Comparison of ENCODE assay signal across 30 mouse cellular contexts in genomic region chr9:89858005-89858404, GRCm38 (mm10). TPM values are rescaled to one million over a fixed set of nuclear protein-coding genes. Genes with fewer than 3 reads are reported as not detected.
A peak's percentile ranks its signal among the peaks of the same experiment; 100 is the strongest.
DNase-seq lines count a peak whose midpoint lies in the region; ATAC-seq and TF ChIP-seq lines count a peak whose summit lies in the region.
"Had no signal": no experiment of that assay in that cellular context is flagged by ENCODE, and none has a peak within 500 bp of the region (broad histone marks: within the 10 kb centered on the region; RNA-seq: fewer than 3 reads in every experiment).

No protein-coding gene starts in this region.

- no peak for DNase-seq in frontal cortex, postnatal 25 days (ENCODE audit: low spot score in 2 of 2)
- DNase-seq in brain, adult 2 months (ENCODE audit: low read depth, low spot score): peak; percentile 64
- peak; percentile 55 for DNase-seq in midbrain, postnatal 0 days (ENCODE audit: low spot score)
- DNase-seq: adrenal gland, adult 2 months; adrenal gland, postnatal 36 days; cerebellum, adult 11 months; cerebellum, adult 9-10 months; cerebellum, postnatal 36 days; heart, adult 2 months; heart, postnatal 4 days; kidney, adult 9 months; kidney, postnatal 10 days; lung, embryonic 14.5 days; lung, postnatal 14 days; thymus, adult 2 months; thymus, postnatal 4 days had no signal

- no peaks in the 10 kb centered on the region for H3K36me3 ChIP-seq in midbrain, embryonic 12.5 days
- H3K36me3 ChIP-seq in midbrain, embryonic 13.5 days: no peaks in the 10 kb centered on the region
- no peaks in the 10 kb centered on the region for H3K36me3 ChIP-seq in midbrain, postnatal 0 days (ENCODE audit: insufficient read depth, low read length)
- H3K36me3 ChIP-seq: heart, embryonic 12.5 days; limb, embryonic 12.5 days; liver, embryonic 15.5 days; neural tube, embryonic 13.5 days had no signal

- H3K27me3 ChIP-seq in midbrain, embryonic 12.5 days: no peaks in the 10 kb centered on the region
- no peaks in the 10 kb centered on the region for H3K27me3 ChIP-seq in midbrain, embryonic 13.5 days
- H3K27me3 ChIP-seq in midbrain, postnatal 0 days (ENCODE audit: insufficient read depth, low read length): no peaks in the 10 kb centered on the region
- H3K27me3 ChIP-seq: limb, embryonic 12.5 days; liver, embryonic 15.5 days; neural tube, embryonic 13.5 days had no signal

- H3K9me3 ChIP-seq in midbrain, embryonic 12.5 days: no peaks in the 10 kb centered on the region
- no peaks in the 10 kb centered on the region for H3K9me3 ChIP-seq in midbrain, embryonic 13.5 days
- H3K9me3 ChIP-seq in midbrain, postnatal 0 days (ENCODE audit: low read length): no peaks in the 10 kb centered on the region
- H3K9me3 ChIP-seq: heart, embryonic 12.5 days; limb, embryonic 12.5 days; liver, embryonic 15.5 days; neural tube, embryonic 13.5 days had no signal

- H3K4me2 ChIP-seq in midbrain, embryonic 12.5 days (replicated peaks): no peak overlapping the region
- no peak overlapping the region for H3K4me2 ChIP-seq in midbrain, embryonic 13.5 days (replicated peaks)
- no peak overlapping the region for H3K4me2 ChIP-seq in midbrain, postnatal 0 days (ENCODE audit: low read depth, low read length, poor library complexity, severe bottlenecking)
- H3K4me2 ChIP-seq: heart, embryonic 12.5 days; limb, embryonic 12.5 days; liver, embryonic 15.5 days; lung, embryonic 14.5 days; neural tube, embryonic 13.5 days had no signal

- no peak overlapping the region for H3K4me3 ChIP-seq in midbrain, embryonic 12.5 days
- no peak overlapping the region for H3K4me3 ChIP-seq in midbrain, embryonic 13.5 days (replicated peaks)
- no peak overlapping the region for H3K4me3 ChIP-seq in midbrain, postnatal 0 days (ENCODE audit: low read depth, low read length)
- H3K4me3 ChIP-seq: heart, adult 2 months; heart, embryonic 12.5 days; limb, embryonic 12.5 days; liver, embryonic 15.5 days; myocyte; neural tube, embryonic 13.5 days had no signal

- TF ChIP-seq CTCF in midbrain, postnatal 0 days (IDR thresholded peaks at IDR 0.05): no peak

- no peak overlapping the region for H3K27ac ChIP-seq in midbrain, embryonic 12.5 days (replicated peaks)
- no peak overlapping the region for H3K27ac ChIP-seq in midbrain, embryonic 13.5 days
- H3K27ac ChIP-seq in midbrain, postnatal 0 days (ENCODE audit: low read depth, low read length): no peak overlapping the region
- H3K27ac ChIP-seq: heart, adult 2 months; limb, embryonic 12.5 days; liver, embryonic 15.5 days; neural tube, embryonic 13.5 days had no signal

- H3K4me1 ChIP-seq in midbrain, embryonic 12.5 days: no peaks in the 10 kb centered on the region
- H3K4me1 ChIP-seq in midbrain, embryonic 13.5 days (replicated peaks): 0 out of 2 replicates have a peak, but pooled peaks cover 10% of the 10 kb centered on the region
- H3K4me1 ChIP-seq in midbrain, postnatal 0 days (ENCODE audit: insufficient read depth, low read length): no peaks in the 10 kb centered on the region
- H3K4me1 ChIP-seq: heart, embryonic 12.5 days; limb, embryonic 12.5 days; liver, embryonic 15.5 days; neural tube, embryonic 13.5 days had no signal

- peak; percentile 72 for ATAC-seq in frontal cortex, adult (ENCODE audit: low TSS enrichment)
- 0 out of 2 replicates have a peak, but pooled peaks have one; percentile 23 for ATAC-seq in midbrain, embryonic 12.5 days (ENCODE audit: low FRiP score, low read depth)
- no peak for ATAC-seq in midbrain, embryonic 13.5 days
- peak; percentile 45 for ATAC-seq in midbrain, postnatal 0 days (ENCODE audit: low FRiP score)
- ATAC-seq in cerebellum, adult (ENCODE audit: insufficient number of reproducible peaks, low FRiP score, low TSS enrichment): no peak
- ATAC-seq: CD4-positive, CD25-positive, alpha-beta regulatory T cell, adult 4 months; intestine, postnatal 0 days had no signal

- no peak overlapping the region for H3K9ac ChIP-seq in midbrain, embryonic 12.5 days (replicated peaks)
- H3K9ac ChIP-seq in midbrain, embryonic 13.5 days (replicated peaks): no peak overlapping the region
- no peak overlapping the region for H3K9ac ChIP-seq in midbrain, postnatal 0 days (replicated peaks; ENCODE audit: low read length, poor library complexity, severe bottlenecking)
- H3K9ac ChIP-seq: heart, embryonic 12.5 days; limb, embryonic 12.5 days; liver, embryonic 15.5 days; lung, embryonic 14.5 days; neural tube, embryonic 13.5 days had no signal

RNA-seq across cellular contexts. Expression of gene Rasgrf1, which starts 51.7 kb away (rescaled TPM):
- polyA plus RNA-seq in midbrain, embryonic 12.5 days (2016; fragmentation: Nextera tagmentation; extraction: Ambion mirVana): 0.20 and 0.27 TPM in 2 replicates
- 0.88 and 1.3 TPM in 2 replicates for polyA plus RNA-seq in midbrain, embryonic 13.5 days (2015; fragmentation: Nextera tagmentation; extraction: Ambion mirVana)
- total RNA-seq in midbrain, postnatal 0 days (2014; rRNA removed): 35.7 and 40.8 TPM in 2 replicates
- polyA plus RNA-seq in midbrain, postnatal 0 days (2015; fragmentation: Nextera tagmentation; extraction: Ambion mirVana): 22.6 and 24.0 TPM in 2 replicates
- total RNA-seq: heart, adult 2 months; heart, postnatal 4 days had no signal
- polyA plus RNA-seq: embryonic facial prominence, embryonic 11.5 days; heart, adult 2 months; heart, postnatal 0 days; intestine, postnatal 0 days; liver, adult 2 months; liver, embryonic 15.5 days; myocyte had no signal

Comparison
In these comparisons a context has a peak if more than half of its experiments do, and no peak if none do; other contexts are left out.
1. ATAC-seq: peak in frontal cortex, adult (single experiment), midbrain, embryonic 12.5 days (single experiment) and midbrain, postnatal 0 days (single experiment); none in midbrain, embryonic 13.5 days (single experiment) and cerebellum, adult (single experiment).
2. RNA of gene Rasgrf1, which starts 51.7 kb away (polyA plus RNA-seq): 22.6 to 24.0 TPM in midbrain, postnatal 0 days; 0.88 to 1.3 TPM in midbrain, embryonic 13.5 days and 0.20 to 0.27 TPM in midbrain, embryonic 12.5 days; every median in the first group is over 10 times any median in the second.
3. DNase-seq: peak in brain, adult 2 months (single experiment) and midbrain, postnatal 0 days (single experiment); none in frontal cortex, postnatal 25 days (0 of 2).